Mouse (Mus musculus): ENCODE measurements at regions not wholly inside any gene's neighbourhood (a gene's known extent, or its start where the extent isn't known, plus 50 kb on each side); places are given as distances from the start of the nearest gene placed in this dataset.
"Not testable (repeated sequence)": the region's sequence is repeated elsewhere in the genome, so short reads cannot be mapped to it uniquely, and the experiment has no call there.

DNA sequence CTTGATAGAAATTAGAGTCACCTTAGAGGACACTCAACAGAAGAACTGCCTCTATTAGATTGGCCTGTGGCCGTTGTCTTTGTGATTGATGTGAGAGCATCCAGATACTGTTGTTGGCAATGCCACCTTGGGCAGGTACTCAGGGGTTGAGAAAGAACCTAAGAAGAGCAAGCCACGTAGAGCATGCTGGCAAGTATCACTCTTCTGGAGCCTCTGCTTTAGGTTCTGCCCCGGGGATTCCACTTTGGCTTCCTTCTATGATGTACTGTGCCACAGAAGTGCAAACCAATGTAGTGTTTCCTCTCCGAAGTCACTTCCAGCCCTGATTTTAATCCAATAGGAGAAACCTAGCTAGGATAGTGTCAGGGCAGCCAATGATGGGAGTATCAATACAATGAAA, 98.3 kb upstream of the Fam84a start:
- DNase-seq (ENCODE audit: low spot score) = no peak

DNA sequence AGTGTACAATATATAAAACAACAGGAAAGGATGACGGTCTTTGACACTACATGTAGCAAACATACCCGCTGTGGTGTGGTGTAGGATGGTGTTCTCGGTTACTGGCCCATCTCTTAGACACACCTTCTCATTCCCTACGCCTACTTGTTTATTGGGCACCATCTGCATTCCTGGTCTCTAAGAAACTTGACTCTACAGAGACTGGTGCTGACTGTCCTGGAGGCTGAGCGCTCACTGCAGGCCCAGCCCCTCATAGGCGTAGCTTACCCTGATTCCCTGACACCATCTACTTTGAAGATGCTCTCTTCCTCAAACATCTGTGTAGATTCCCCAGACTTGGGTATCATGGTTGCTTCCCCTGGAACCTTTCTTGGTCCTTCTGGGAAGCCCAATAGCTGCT, 90.9 kb upstream of the Fam84a start:
- DNase-seq (ENCODE audit: low spot score) = not testable (repeated sequence)

DNA sequence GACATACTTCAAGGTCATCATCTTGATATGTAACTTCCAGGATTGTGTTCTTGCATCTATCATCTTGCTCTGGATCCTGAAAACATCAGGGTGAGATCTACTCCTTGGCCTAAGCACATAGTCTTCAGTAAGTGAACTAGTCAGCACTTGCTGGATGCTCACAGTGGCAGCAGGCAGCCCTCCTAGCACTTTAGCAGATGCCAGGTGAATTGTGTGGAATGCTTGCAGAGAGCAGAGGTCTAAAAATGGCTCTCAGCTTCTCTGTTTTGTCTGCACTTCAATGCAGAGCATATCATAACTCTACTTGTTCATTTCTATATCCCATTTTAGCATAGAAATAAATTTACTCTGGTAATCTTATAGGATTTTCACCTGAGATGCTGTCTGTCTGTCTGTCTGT, 85.8 kb upstream of the Fam84a start:
- DNase-seq (ENCODE audit: low spot score) = no peak

DNA sequence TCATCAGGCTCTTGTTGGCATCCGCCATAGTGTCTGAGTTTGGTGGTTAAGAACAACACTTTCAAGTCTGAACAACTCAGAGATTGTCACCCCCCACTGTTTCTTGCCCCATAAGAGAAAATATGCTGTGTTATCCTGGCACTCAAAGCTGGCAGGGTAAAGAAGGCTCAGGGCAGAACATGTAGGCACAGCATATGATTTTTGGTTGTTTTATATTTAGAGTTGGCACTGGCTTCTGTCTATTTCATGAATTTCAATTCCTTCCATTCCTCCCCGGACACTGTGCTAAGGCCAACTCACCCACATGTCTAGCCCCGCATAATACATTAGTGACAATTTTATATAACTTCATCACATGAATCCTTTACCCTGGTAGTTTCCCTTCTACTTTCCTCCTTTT, 83.5 kb upstream of the Fam84a start:
- no peak for DNase-seq (ENCODE audit: low spot score)

DNA sequence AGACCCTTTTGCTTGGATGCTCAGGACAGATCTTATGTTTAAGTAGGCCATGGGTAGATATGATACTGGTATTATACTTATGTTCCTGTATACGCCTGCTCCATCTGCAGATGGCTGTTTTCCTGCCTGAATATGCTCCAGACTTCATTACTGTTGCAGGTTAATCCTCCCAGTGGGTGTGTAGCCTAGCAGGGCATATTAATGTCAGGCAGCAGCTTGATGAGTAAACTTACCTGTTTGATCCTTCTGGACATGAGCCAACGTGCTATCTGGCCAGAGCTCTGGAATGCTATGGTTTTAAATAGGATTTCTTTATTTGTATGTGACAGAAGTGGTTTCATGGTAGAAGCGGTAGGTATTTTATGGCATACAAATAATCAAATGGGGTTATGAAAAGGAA, 60.8 kb upstream of the Fam84a start:
- peak; percentile 11 for DNase-seq (ENCODE audit: low spot score)

DNA sequence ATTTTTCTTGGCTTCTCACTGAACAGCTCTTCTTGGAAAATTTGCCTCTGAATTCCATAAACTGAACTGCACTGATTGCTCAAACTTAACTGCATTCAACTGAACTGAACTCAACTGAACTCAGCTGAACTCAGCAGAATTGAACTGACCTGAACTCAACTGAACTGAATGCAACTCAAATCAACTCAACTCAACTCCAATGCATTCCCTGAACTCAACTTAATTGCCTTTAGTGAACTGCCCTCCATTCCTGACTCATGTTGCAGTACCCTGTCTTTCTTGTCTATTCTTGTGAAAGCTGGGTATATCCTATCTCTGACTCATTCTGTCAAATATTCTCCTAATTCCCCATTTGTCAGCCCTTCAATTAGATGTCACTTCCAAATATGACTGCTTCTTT, 58.0 kb upstream of the Fam84a start:
- no peak for DNase-seq (ENCODE audit: low spot score)

DNA sequence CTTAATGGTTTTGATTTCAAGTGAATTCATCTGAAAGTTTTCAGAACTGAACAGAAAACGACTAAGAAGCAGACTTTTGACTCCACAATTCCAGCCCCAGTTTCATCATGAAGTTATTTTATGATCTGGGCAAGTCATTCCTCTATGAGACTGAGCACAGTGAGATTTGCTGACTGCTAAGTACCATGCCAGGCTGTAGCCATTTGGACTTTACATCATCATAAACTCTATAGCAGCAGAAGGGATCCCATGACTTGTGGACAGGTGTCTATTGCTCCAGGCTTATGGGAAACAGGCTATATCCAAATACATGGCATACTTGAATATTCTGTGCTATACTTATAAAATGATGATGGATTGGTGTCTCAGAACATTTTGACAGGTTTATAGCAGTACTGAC, 55.4 kb upstream of the Fam84a start:
- no peak for DNase-seq (ENCODE audit: low spot score)

DNA sequence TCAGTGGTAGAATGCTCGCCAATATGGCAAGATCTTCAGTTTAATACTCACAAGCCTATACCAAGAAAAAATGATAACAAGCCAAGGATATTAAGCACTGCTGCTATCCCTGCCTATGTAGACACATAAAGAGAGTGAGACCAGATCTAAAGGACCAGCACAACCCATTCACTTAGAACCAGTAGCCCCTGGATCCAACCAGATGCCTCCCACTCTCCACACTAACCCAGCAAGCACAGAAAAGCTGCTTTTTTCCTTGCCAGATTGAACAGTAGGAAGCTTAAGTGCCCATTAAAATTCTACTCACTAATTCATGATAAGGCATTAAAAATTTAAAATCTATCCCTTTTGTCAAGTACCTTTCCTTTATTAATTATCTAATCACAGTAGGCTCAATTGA, 52.6 kb upstream of the Fam84a start:
- no peak for DNase-seq (ENCODE audit: low spot score)

Measured in urinary bladder, postnatal 14 days (tissue).